22 mouse cellular contexts compared by ENCODE assay signal in the genomic region with DNA sequence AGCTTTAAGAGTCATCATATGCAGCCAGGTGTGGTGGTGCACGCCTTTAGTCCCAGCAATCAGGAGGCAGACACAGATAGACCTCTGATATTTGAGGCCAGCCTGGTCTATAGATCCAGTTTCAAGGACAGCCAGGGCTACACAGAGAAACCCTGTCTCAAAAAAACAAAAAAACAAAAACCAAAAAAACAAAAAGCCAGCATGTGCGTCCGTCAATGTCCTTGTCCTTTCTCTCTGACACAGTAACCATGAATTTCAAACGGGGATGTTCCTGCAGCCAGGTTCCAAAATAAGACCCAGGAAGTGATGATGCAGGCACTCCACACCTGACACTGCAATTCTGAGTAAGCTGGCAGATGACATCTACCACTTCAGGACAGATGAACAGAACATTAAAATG. TPM values are rescaled to one million over a fixed set of nuclear protein-coding genes. Genes with fewer than 3 reads are reported as not detected.
"Had no signal": no experiment of that assay in that cellular context is flagged by ENCODE, and none has a peak within 500 bp of the region (broad histone marks: within the 10 kb centered on the region; RNA-seq: fewer than 3 reads in every experiment).

No protein-coding gene starts in this region.

- DNase-seq: gastrocnemius, postnatal 14 days; heart, adult 2 months; heart, postnatal 10 days; heart, postnatal 4 days; kidney, adult 18-20 months; kidney, adult 8-10 months; kidney, postnatal 10 days; kidney, postnatal 25 days; kidney, postnatal 4 days; liver; liver, embryonic 13.5 days had no signal

- H3K4me3 ChIP-seq: heart, adult 2 months; heart, embryonic 10.5 days; heart, embryonic 12.5 days; hindbrain, embryonic 10.5 days; hindbrain, embryonic 12.5 days; intestine, embryonic 15.5 days; left cerebral cortex, adult 2 months; limb, embryonic 10.5 days; limb, embryonic 12.5 days; liver, embryonic 13.5 days; liver, embryonic 15.5 days had no signal

- H3K27ac ChIP-seq: heart, embryonic 10.5 days; hindbrain, embryonic 10.5 days; hindbrain, embryonic 12.5 days; hindbrain, embryonic 14.5 days; intestine, embryonic 15.5 days; left cerebral cortex, adult 2 months; limb, embryonic 10.5 days; limb, embryonic 12.5 days; liver, embryonic 13.5 days; liver, embryonic 15.5 days had no signal

RNA-seq across cellular contexts. Expression of a gene that starts 21.5 kb away (rescaled TPM):
- total RNA-seq: granulocyte monocyte progenitor cell, adult 5-6 weeks had no signal
